Mouse (Mus musculus) brain, embryonic 14.5 days (tissue): ENCODE data around the gene Pde4d.

Experiments
- CTCF ChIP-seq: fragments of 200-500 bp; IDR thresholded peaks from 2 replicates; pipeline ENCODE4 v1.5.1; 2012; ENCODE audit warnings: inconsistent platforms, mild to moderate bottlenecking, moderate library complexity, borderline replicate concordance; ENCODE audit not compliant: insufficient read depth, insufficient read length; ENCODE audit errors: extremely low read depth
- POLR2A ChIP-seq: fragments of 200-500 bp; IDR thresholded peaks from 2 replicates; pipeline ENCODE4 v1.6.1; 2012; ENCODE audit warnings: mild to moderate bottlenecking, inconsistent platforms, borderline replicate concordance; ENCODE audit not compliant: poor library complexity, insufficient read depth, insufficient read length, severe bottlenecking; ENCODE audit errors: extremely low read depth

- no peak for TF ChIP-seq CTCF
- no peak for TF ChIP-seq POLR2A
These were observed 1240.8 kb downstream of the Pde4d start for GRCm38 (mm10) chr13:109690558-109690957.
